Mouse (Mus musculus) ES-Bruce4 (cell line): Measurements from ENCODE around the gene Gm47841. TPM values are rescaled to one million over a fixed set of nuclear protein-coding genes. Genes with fewer than 3 reads are reported as not detected.

Experiments
- H3K27ac ChIP-seq: 2 replicates; pipeline ENCODE4 v1.5.1; 2012; ENCODE audit warnings: low read length, inconsistent platforms; ENCODE audit not compliant: insufficient read depth
- H3K27me3 ChIP-seq: 2 replicates; pipeline ENCODE4 v1.6.1; 2012; ENCODE audit warnings: mild to moderate bottlenecking, low read length, inconsistent platforms; ENCODE audit not compliant: control insufficient read depth, poor library complexity, insufficient read depth, severe bottlenecking
- H3K36me3 ChIP-seq: 2 replicates; pipeline ENCODE4 v1.6.1; 2012; ENCODE audit warnings: inconsistent platforms, mild to moderate bottlenecking, low read length, moderate library complexity; ENCODE audit not compliant: control insufficient read depth, poor library complexity, insufficient read depth, severe bottlenecking
- H3K4me1 ChIP-seq: one replicate; pipeline ENCODE4 v1.8.1; 2011; ENCODE audit warnings: low read length; ENCODE audit not compliant: control insufficient read depth, insufficient read depth
- H3K4me3 ChIP-seq: 2 replicates; pipeline ENCODE4 v1.5.1; 2011; ENCODE audit warnings: low read depth, mild to moderate bottlenecking, low read length
- H3K9ac ChIP-seq: 2 replicates; pipeline ENCODE4 v1.6.1; 2012; ENCODE audit warnings: low read depth, mild to moderate bottlenecking, inconsistent platforms; ENCODE audit not compliant: poor library complexity, severe bottlenecking
- H3K9me3 ChIP-seq: replicated peaks from 2 replicates; pipeline ENCODE4 v1.6.1; 2012; ENCODE audit warnings: mild to moderate bottlenecking, low read length, inconsistent platforms; ENCODE audit not compliant: control insufficient read depth, poor library complexity, insufficient read depth, severe bottlenecking
- CTCF ChIP-seq: IDR thresholded peaks from one replicate; pipeline ENCODE4 v1.8.1; 2011; ENCODE audit warnings: low read depth, low read length
- EP300 ChIP-seq: IDR thresholded peaks from 2 replicates; pipeline ENCODE4 v1.6.1; 2011; ENCODE audit warnings: low read depth, low read length; ENCODE audit not compliant: insufficient read depth
- POLR2A ChIP-seq: IDR thresholded peaks from one replicate; pipeline ENCODE4 v1.8.1; 2011; ENCODE audit warnings: low read length; ENCODE audit not compliant: insufficient read depth
- polyA plus RNA-seq: library from polyadenylated mRNA; stranded (reverse); fragments of >200 nt; gene quantifications from 2 replicates; pipeline ENCODE4 v1.2.4, GENCODE M21; 2011; ENCODE audit warnings: low read depth; ENCODE audit not compliant: missing spikeins, insufficient read depth, insufficient read length

Gm47841 gene
- polyA plus RNA-seq, 1 experiment = not detected

DNA sequence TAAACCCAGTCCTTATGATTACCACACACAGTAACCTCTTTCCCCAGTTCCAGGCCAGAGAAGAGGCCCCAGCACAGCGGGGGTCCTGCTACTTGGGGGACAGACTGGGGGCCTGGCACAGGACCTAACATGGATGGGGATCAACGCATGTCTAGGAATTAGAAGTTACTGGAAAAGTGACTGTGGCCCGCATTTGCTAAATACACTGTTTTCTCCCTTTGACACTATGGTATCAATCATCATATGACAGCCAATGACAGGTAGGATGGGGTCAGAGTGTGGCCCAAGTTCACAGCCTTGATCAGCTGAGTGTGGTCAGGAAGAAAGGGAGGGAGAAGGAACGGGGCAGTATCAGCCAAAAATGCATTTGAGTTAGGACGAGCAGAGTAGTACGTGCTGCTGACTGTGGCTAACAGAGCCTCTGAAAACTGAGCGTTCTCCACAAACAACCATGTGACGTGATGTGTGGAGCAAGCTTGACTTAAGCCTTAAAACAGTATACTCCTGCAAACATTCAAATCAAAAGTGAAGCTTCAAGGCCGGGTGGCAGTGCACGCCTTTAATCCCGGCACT lies 13.2 kb upstream of the Gm47841 start:
- TF ChIP-seq POLR2A (no peak), EP300 (no peak), CTCF (no peak)
- Histone ChIP-seq H3K36me3 (no peaks in the 10 kb centered on the region), H3K4me3 (no peak overlapping the region), H3K9me3 (no peaks in the 10 kb centered on the region), H3K9ac (no peak overlapping the region), H3K27ac (no peak overlapping the region), H3K4me1 (no peaks in the 10 kb centered on the region), H3K27me3 (no peaks in the 10 kb centered on the region)

DNA sequence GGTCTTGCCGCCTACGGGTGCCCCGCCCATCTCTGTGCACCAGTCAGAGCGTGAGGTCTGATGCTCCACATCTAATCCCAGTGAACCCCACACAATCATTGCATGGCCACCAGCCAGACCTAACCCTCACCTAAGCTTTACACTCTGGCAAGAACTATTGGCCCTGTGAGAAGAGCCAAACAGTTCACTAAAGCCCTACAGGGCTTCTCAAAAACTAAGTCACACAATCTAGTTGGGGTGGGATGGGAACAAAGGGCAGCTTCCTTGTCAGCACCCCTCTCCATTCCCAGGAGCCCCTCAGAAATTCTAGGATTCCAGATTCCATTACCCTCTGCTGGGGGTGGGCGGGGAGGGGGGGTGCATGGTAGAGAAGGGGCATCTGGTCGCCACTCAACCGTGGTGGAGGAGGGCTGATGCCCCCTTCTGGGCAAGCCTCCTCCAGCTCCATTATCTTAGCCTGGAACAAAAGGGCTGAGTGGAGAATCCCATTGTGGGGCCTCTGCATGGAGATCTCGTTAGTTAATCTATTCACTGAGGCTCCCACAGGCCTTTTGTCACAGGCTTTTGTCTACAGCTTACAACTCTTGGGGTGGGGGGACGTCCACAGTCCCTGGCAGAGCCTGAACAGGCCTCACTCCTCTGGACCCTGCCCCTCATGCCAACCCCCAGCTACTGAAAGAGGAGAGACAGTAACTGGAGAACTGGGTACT lies 12.5 kb upstream of the Gm47841 start:
- Histone ChIP-seq H3K9me3 (no peaks in the 10 kb centered on the region), H3K27me3 (no peaks in the 10 kb centered on the region), H3K4me1 (no peaks in the 10 kb centered on the region), H3K4me3 (no peak overlapping the region), H3K27ac (no peak overlapping the region), H3K9ac (no peak overlapping the region), H3K36me3 (no peaks in the 10 kb centered on the region)
- TF ChIP-seq EP300 (no peak), CTCF (no peak), POLR2A (no peak)

DNA sequence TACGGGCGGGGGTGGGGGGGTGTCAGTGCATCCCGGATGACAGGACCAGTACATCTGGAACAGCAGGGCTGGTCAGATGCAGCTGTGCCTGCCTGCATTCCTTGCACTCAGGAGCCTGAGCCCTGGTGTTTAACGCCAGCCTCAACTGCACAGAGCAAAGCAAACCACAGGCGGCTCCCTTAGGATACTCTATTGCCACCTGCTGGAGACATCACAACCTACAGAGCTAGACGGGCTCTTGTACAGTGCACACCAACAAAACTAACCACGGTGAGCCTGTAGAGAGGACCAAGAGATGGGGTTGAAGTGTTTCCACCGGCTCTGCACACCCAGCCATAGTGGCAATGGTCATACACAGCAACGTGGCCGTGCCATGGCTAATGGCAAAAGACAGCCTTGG lies 9.0 kb upstream of the Gm47841 start:
- Histone ChIP-seq H3K27ac (no peak overlapping the region), H3K27me3 (peaks cover 13% of the 10 kb centered on the region), H3K36me3 (no peaks in the 10 kb centered on the region), H3K4me3 (no peak overlapping the region), H3K9me3 (no peaks in the 10 kb centered on the region), H3K4me1 (no peaks in the 10 kb centered on the region), H3K9ac (no peak overlapping the region)
- no peak for TF ChIP-seq POLR2A
- peak; percentile 48 for TF ChIP-seq CTCF
- TF ChIP-seq EP300 = no peak

DNA sequence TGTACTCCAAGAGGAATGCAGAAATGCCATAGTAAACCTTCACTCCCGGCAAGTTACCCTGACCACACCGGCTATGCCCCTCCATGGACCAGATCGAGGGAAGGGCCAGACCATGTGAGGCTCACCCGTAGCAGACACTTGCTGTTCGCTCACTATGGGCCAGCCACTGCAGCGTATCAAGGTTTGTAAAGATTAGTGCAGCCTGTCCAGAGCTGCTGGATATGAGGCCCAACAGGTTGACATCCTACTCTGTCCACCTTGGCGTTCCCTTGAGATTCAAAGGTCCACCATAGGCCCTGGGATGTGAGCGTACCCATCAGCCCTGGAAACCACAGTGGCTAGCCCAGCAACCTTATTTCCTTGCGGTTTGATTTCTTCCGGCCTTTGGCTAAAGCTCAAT lies 7.3 kb upstream of the Gm47841 start:
- Histone ChIP-seq H3K27ac (no peak overlapping the region), H3K9me3 (no peaks in the 10 kb centered on the region), H3K9ac (no peak overlapping the region), H3K4me3 (no peak overlapping the region), H3K27me3 (peaks cover 13% of the 10 kb centered on the region), H3K4me1 (no peaks in the 10 kb centered on the region), H3K36me3 (no peaks in the 10 kb centered on the region)
- TF ChIP-seq POLR2A (no peak), CTCF (no peak), EP300 (no peak)

DNA sequence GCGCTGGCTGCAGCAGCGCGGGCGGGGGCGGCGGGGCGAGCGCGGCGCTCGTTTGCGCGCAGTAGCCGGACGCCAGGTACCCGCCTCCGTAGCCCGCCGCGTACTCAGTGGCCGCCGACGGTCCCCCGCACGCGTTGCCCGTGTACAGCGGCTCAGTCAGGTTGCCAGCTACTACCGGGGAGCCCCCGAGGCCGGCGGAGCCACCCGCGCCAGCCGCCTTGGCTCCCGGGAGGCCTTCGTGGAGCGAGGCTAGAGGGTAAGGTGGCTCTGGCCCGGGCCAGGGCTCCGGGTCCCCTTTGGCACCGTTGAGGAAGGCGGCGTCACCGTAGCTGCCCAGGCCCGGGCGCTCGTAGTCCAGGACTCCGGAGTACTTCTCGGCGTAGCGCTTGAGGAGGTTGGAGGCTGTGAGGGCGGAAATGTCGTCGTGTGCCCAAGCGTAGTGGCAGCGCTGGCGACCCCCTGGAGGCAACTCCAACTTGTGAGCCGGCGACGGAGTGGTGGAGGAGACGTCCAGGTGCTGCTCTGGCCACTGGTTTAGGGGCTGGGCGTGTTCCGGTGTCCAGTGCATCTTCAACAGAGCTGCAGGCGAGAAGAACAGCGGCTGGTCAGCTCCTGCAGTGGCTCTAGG lies 6.7 kb upstream of the Gm47841 start:
- H3K36me3 ChIP-seq = no peaks in the 10 kb centered on the region
- no peaks in the 10 kb centered on the region for H3K4me1 ChIP-seq
- no peak overlapping the region for H3K27ac ChIP-seq
- peak overlapping the region; percentile 69 for H3K9ac ChIP-seq
- peak overlapping the region; percentile 53 for H3K4me3 ChIP-seq
- TF ChIP-seq CTCF (no peak), EP300 (no peak), POLR2A (no peak)
- H3K27me3 ChIP-seq = peaks cover 13% of the 10 kb centered on the region
- H3K9me3 ChIP-seq = no peaks in the 10 kb centered on the region
